Mouse (Mus musculus): ENCODE data around the gene Rdh12.

DNA sequence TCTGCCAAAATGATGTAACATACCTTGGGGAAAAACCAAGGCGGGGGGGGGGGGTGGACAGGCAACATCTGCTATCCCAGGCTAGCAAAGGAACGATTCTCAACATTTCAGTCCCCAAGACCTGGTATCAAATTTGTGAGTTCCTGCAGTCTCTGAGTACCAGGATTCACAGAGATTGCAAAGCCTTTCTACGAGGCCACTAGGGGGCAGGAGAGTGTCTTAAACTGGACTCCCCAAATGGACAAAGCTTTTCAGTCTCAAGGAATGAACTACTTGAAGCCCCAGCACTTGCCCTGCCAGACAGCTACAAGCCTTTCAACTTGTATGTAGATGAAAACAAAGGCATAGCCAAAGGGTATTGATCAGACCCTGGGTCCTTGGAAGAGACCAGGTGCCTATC lies 15.3 kb upstream of the Rdh12 start:
- TF ChIP-seq CTCF (IDR thresholded peaks at IDR 0.05; ENCODE audit: insufficient read depth, low read depth, low read length) (no peak), POLR2A (IDR thresholded peaks at IDR 0.05; ENCODE audit: insufficient read depth, low read depth, low read length) (no peak)
